Mouse (Mus musculus) neural tube, embryonic 13.5 days (tissue): Measurements from ENCODE around the gene Fam149a. TPM values are rescaled to one million over a fixed set of nuclear protein-coding genes. Genes with fewer than 3 reads are reported as not detected.

Experiments used
- ATAC-seq: fragments of 200-750 bp; cut with Nextera tagmentation; 2 replicates; pipeline ENCODE4 v1.8.0; 2017; ENCODE audit warnings: low read depth, mild to moderate bottlenecking, moderate TSS enrichment, moderate library complexity
- H3K27ac ChIP-seq: fragments of 300-500 bp; sonication (generic); replicated peaks from 2 replicates; pipeline ENCODE4 v1.5.1; 2015; ENCODE audit warnings: moderate library complexity, mild to moderate bottlenecking, inconsistent platforms
- H3K27me3 ChIP-seq: fragments of 300-500 bp; sonication (generic); 2 replicates; pipeline ENCODE4 v1.6.1; 2015; ENCODE audit warnings: mild to moderate bottlenecking, inconsistent platforms
- H3K36me3 ChIP-seq: fragments of 300-500 bp; sonication (generic); 2 replicates; pipeline ENCODE4 v1.6.1; 2015; ENCODE audit warnings: mild to moderate bottlenecking, inconsistent platforms
- H3K4me1 ChIP-seq: fragments of 300-500 bp; sonication (generic); replicated peaks from 2 replicates; pipeline ENCODE4 v1.6.1; 2015; ENCODE audit warnings: inconsistent platforms
- H3K4me2 ChIP-seq: fragments of 300-500 bp; sonication (generic); 2 replicates; pipeline ENCODE4 v1.6.1; 2015; ENCODE audit warnings: inconsistent platforms, mild to moderate bottlenecking, moderate library complexity
- H3K4me3 ChIP-seq: fragments of 300-500 bp; sonication (generic); 2 replicates; pipeline ENCODE4 v1.5.1; 2015; ENCODE audit warnings: mild to moderate bottlenecking, inconsistent platforms
- H3K9ac ChIP-seq: fragments of 300-500 bp; sonication (generic); 2 replicates; pipeline ENCODE4 v1.6.1; 2015; ENCODE audit warnings: moderate library complexity, mild to moderate bottlenecking, inconsistent platforms
- H3K9me3 ChIP-seq: fragments of 300-500 bp; sonication (generic); 2 replicates; pipeline ENCODE4 v1.6.1; 2016; ENCODE audit warnings: inconsistent platforms
- WGBS: fragments of 180-500 bp; shearing (Covaris S2); methylation state at CpG from one replicate; pipeline ENCODE4 v1.1.7; 2015; 5-methylcytosine and 5-hydroxymethylcytosine counted together
- polyA plus RNA-seq: library from polyadenylated mRNA; unstranded; fragments of >200 nt; fragmentation: Nextera tagmentation; extraction: Ambion mirVana; gene quantifications from 2 replicates; pipeline ENCODE4 v1.2.1, GENCODE M21; 2015

The Fam149a gene
- polyA plus RNA-seq, 1 experiment from 2014 or later = 7.1 TPM

DNA sequence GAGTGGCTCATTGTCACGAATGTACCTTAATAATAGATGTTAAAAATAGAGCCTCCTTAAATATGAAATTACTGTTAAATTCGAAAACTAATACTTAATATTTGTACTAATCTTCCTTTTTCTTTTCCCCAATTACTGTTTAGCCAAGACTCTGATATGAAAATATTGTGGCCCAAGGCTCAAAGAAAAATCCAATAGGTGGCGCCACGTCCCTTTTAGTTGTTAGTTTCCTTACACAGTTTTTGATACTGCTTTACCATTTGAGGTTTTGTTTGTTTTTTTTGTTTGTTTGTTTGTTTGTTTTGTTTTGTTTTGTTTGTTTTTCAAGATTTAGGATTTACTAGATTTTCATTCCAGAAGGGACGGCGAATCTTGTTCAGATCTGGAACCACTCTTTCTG is 19.8 kb downstream of the Fam149a start:
- Histone ChIP-seq H3K27me3 (no peaks in the 10 kb centered on the region), H3K4me1 (peaks cover 14% of the 10 kb centered on the region), H3K9ac (no peak overlapping the region), H3K4me3 (no peak overlapping the region), H3K4me2 (no peak overlapping the region), H3K9me3 (no peaks in the 10 kb centered on the region), H3K27ac (no peak overlapping the region), H3K36me3 (no peaks in the 10 kb centered on the region)
- 70% methylated on average over 6 of the region's 6 CpGs for WGBS
- ATAC-seq = no peak

DNA sequence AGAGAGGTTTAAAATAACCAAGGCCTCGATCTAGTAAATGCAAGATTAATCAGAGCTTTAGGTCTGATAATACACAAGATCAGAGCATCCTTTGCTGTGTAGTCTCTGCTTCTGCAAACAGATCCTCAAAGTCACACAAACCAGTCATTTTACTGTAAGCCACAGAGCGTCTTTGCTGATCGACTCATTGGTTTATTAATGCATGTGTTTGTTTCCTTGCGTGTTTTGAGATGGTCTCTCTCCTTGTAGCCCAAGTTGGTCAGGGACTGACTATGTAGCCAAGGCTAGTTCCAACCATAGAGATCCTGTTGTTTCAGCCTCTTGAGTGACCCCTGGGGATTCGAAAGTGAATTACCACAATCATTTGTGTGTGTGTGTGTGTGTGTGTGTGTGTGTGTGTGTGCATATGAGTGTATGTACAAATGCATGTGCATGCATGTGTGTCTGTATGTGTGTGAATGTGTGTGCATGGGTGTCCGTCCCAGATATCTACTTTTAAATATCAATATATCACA is 22.9 kb downstream of the Fam149a start:
- peak overlapping the region; percentile 86 for H3K4me2 ChIP-seq
- 81% methylated on average over 6 of the region's 6 CpGs for whole genome bisulfite sequencing
- no peaks in the 10 kb centered on the region for H3K27me3 ChIP-seq
- no peaks in the 10 kb centered on the region for H3K9me3 ChIP-seq
- H3K4me1 ChIP-seq = peaks cover 14% of the 10 kb centered on the region
- H3K9ac ChIP-seq = no peak overlapping the region
- H3K4me3 ChIP-seq = peak overlapping the region; percentile 62; the same call in 1 of the 2 replicates
- no peaks in the 10 kb centered on the region for H3K36me3 ChIP-seq
- H3K27ac ChIP-seq = peak overlapping the region; percentile 33; the same call in 1 of the 2 replicates
- ATAC-seq = 0 out of 2 replicates have a peak, but pooled peaks have one; percentile 9

DNA sequence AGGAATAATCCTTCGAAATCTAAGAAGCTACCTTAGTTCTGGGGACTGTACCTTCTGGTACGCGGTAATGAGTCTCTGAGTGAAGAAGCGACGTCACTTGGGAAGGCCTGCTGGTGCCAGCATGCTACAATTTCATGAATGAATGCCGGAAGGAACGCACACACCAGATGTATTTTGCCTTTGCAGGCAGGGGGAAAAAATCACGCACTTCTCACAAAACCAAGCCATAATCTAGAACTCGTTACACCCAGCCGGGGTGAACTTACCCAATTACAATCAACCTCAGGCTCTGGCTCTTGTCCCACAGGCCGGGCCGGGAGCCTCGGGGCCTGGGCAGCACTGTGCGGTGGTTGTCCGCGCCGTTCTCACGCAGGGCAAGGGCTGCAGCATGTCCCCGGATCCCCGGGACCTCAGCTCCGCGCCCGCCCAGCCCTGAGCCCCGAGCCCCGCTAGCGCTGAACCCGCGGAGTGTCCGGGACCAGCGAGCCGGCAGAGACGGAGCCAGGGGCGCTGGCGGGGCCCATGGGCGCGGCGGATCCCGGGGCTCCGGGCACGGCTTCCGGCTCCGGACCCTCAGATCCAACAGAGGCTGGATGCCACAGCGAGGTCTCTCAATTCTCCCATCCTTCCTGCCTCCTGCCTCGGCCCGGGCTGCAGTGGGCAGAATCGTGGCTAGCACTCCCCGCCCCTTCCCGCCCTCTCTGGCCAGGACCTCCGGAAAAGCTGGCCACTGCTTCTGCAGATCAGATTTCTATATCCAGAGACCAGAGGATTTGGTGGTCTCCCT is 23.8 kb downstream of the Fam149a start:
- H3K27ac ChIP-seq = peak overlapping the region; percentile 33; the same call in 1 of the 2 replicates
- 3% methylated on average over 49 of the region's 49 CpGs for WGBS

DNA sequence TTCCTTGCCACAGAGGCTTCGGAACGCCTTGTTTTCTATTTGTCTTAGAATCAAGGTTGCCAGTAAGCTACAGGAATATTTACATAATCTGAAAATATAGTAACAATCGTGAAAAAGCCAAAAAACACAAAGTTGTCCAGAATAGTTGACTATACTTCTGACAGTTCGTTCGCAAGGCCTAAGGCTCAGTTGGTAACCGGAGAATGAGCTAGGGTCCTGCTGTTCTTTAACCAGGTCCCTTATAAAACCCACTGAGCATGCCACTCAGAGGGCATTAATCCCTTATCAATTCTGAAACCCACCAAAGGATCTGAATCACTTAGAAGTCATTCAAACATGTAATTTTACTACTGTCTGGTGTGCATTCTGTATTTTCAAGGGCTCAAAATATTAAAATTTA is 26.3 kb downstream of the Fam149a start:
- no peak overlapping the region for H3K27ac ChIP-seq
- no peak overlapping the region for H3K4me3 ChIP-seq
- H3K27me3 ChIP-seq = no peaks in the 10 kb centered on the region
- no peak overlapping the region for H3K9ac ChIP-seq
- H3K9me3 ChIP-seq = no peaks in the 10 kb centered on the region
- no peaks in the 10 kb centered on the region for H3K36me3 ChIP-seq
- ATAC-seq = no peak
- WGBS = 84% methylated on average over 6 of the region's 6 CpGs
- peaks cover 14% of the 10 kb centered on the region for H3K4me1 ChIP-seq
- H3K4me2 ChIP-seq = no peak overlapping the region

More for the DNA sequence above, 23.8 kb downstream of the Fam149a start:
- Histone ChIP-seq H3K4me2 (peak overlapping the region; percentile 86), H3K9me3 (no peaks in the 10 kb centered on the region), H3K9ac (peak overlapping the region; percentile 84), H3K4me1 (peaks cover 14% of the 10 kb centered on the region), H3K27me3 (no peaks in the 10 kb centered on the region), H3K36me3 (no peaks in the 10 kb centered on the region), H3K4me3 (peak overlapping the region; percentile 62)
- ATAC-seq = peak; percentile 89

DNA sequence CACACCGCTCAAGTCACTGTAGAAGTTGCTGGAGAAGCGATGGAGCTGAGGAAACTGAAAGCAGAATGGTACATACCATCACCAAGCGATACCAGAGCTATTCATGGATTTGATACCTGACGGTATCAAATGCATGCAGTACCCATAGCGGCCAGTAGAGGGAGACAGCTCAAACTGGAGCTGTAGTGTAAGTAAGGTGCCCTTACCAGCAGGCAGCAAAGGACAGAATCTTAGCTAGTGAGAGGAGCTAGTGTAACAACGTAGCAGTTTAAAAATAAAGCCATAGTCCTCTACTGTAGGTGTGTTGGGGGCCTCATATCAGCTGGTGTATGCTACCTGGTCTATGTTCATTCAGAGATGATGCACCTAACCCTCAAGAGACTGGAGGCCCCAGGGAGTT is 37.1 kb downstream of the Fam149a start:
- peaks cover 9% of the 10 kb centered on the region for H3K36me3 ChIP-seq
- H3K9me3 ChIP-seq = no peaks in the 10 kb centered on the region
- H3K27ac ChIP-seq = no peak overlapping the region
- WGBS = 15% methylated on average over 6 of the region's 6 CpGs
- no peaks in the 10 kb centered on the region for H3K4me1 ChIP-seq
- no peak overlapping the region for H3K4me3 ChIP-seq
- H3K27me3 ChIP-seq = no peaks in the 10 kb centered on the region
- ATAC-seq = peak; percentile 50; the same call in 1 of the 2 replicates
- no peak overlapping the region for H3K4me2 ChIP-seq
- H3K9ac ChIP-seq = no peak overlapping the region

DNA sequence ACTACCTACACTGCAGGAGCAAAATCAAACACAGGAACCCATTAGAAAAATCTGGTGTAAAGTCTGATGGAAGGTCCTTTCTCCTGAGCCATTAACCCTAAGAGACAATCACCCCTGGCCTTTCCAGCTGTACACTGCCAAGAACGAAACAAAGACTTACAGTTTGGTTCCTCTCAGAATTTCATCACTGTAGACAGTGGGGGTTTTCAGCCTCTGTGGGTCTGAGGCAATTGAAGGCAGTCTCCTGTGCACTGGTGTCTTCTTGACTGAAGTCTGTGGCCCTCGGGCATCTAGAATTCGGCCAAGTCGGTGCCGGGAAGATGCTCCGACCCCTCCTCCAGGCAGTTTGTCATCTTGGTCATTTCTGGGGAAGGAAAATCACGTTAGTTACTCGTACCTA is 37.8 kb downstream of the Fam149a start:
- no peak overlapping the region for H3K4me2 ChIP-seq
- no peaks in the 10 kb centered on the region for H3K27me3 ChIP-seq
- H3K4me1 ChIP-seq = no peaks in the 10 kb centered on the region
- H3K4me3 ChIP-seq = no peak overlapping the region
- no peak overlapping the region for H3K27ac ChIP-seq
- WGBS = 85% methylated on average over 8 of the region's 8 CpGs
- no peaks in the 10 kb centered on the region for H3K9me3 ChIP-seq
- H3K36me3 ChIP-seq = peaks cover 9% of the 10 kb centered on the region
- no peak overlapping the region for H3K9ac ChIP-seq
- no peak for ATAC-seq

DNA sequence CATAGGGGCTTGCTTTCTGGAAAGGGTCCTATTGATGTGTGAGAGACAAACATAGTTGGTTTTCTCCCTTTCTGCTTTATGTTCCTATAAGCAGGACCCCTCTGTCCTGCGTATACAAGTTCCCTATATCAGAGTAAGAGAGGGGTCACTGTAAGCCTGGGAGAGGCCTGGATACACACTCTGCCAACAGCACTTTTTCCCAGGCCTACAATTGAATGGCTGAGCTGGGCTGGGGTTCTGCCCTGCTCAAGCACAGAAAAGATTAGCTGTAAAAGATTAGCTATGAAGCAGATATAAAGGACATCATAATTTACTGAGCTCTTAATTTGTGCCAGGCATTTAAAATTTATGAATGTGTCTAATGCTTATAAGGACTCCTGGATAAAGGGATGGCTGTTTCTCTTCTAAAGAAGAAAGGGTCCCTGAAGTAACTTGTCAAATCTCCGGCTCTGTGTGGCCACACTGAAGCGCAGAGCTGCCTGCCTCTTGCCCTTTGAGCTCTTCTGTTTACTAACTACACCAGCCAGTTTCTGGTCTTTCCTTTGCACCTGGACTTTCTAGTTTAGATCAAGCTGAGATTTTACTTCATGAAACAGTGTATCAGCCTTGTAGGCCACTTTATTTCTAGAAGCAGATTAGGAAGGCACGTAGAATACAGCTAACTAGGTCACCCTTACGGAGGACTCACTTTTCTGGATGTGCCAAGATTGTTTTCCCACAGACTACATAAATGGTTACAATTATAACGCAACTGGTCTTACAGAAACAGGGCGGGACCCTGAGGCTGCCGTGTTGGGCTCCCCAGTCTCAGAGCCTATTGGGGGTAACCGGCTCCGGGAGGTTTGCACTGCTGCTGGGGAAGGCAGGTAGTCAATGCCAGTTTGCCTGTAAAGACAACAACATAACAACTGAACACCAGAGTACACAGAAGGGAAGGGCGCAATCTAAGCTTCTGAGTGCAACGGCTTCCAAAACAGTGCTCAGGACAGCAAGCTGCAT is 40.2 kb downstream of the Fam149a start:
- no peaks in the 10 kb centered on the region for H3K27me3 ChIP-seq
- H3K4me2 ChIP-seq = no peak overlapping the region
- H3K9me3 ChIP-seq = no peaks in the 10 kb centered on the region
- no peak for ATAC-seq
- H3K4me3 ChIP-seq = no peak overlapping the region
- H3K4me1 ChIP-seq = no peaks in the 10 kb centered on the region
- H3K9ac ChIP-seq = no peak overlapping the region
- WGBS = 77% methylated on average over 12 of the region's 12 CpGs
- no peaks in the 10 kb centered on the region for H3K36me3 ChIP-seq
- H3K27ac ChIP-seq = no peak overlapping the region

DNA sequence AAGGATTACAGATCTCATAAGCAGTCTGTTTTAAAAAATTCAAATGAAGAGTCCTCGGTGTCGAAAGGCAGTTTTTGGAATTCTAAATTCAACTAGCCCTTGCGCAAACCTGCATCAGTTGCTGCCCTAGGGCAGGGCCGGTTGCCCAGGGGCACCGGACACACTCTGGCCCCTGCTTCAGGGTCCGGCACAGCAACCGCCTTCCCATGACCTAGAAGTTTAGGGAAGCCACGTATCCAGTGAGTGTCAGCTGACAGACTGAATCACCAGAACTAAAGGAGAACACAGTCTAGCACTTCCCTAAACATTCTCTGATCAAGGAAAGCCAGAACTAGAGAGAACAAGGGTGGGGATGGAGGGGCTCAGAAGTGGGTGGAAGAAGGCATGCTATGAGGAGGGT is 48.6 kb downstream of the Fam149a start:
- no peak overlapping the region for H3K27ac ChIP-seq
- H3K27me3 ChIP-seq = peaks cover 15% of the 10 kb centered on the region
- H3K4me2 ChIP-seq = peak overlapping the region; percentile 97
- WGBS = 5% methylated on average over 8 of the region's 8 CpGs
- H3K9me3 ChIP-seq = no peaks in the 10 kb centered on the region
- ATAC-seq = peak; percentile 40; the same call in 1 of the 2 replicates
- peak overlapping the region; percentile 55 for H3K4me3 ChIP-seq
- H3K4me1 ChIP-seq = peaks cover 12% of the 10 kb centered on the region
- no peaks in the 10 kb centered on the region for H3K36me3 ChIP-seq
- H3K9ac ChIP-seq = peak overlapping the region; percentile 69; the same call in 1 of the 2 replicates

DNA sequence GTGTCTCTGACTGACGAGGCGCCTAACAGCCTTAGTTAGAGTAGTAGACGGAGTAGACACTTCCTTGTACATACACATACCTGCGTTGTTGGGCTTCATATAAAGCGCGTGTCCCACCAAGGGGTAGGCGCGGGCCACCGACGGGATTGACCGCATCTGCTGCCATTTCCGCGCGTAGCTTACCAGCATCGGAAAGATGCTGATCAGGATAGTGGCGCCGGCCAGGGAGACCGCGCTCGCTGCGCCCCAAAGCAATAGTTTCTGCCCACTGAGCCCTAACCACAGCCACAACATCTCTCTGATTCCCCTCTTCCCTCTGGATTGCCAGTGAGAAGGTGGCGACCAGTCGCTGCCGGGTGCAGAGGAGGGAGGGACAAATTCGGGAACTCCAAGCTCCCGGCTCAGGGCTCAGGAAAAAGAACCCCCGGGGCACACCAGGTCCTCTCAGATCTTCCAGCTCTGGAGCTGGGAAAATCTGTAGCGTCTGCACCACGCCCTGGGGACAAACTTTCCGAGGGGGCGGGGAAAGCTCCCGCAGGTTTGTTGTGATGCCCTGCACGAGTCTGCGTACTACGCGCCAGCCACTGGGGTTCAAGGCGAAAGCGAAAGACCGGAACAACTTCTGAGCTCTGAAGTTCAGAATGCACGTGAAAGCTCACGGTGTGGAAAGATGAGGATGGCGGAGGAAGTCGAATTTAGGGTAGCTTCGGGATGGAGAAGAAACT is 49.2 kb downstream of the Fam149a start, which contains the start of gene Cyp4v3:
Gene Cyp4v3 (minus strand): TSS at position 532 of the 725 bp plus-strand sequence.
- Histone ChIP-seq H3K27ac (no peak within 1 kb of the TSS), H3K27me3 (peaks cover 15% of the 10 kb centered on the region), H3K9me3 (no peaks in the 10 kb centered on the region), H3K9ac (peak within 1 kb of the TSS; percentile 69), H3K4me1 (peaks cover 12% of the 10 kb centered on the region), H3K4me3 (peak within 1 kb of the TSS; percentile 55), H3K4me2 (peak within 1 kb of the TSS; percentile 97), H3K36me3 (no peaks in the 10 kb centered on the region)
- peak; percentile 80 for ATAC-seq
- under 1% methylated on average over 44 of the region's 44 CpGs for WGBS

DNA sequence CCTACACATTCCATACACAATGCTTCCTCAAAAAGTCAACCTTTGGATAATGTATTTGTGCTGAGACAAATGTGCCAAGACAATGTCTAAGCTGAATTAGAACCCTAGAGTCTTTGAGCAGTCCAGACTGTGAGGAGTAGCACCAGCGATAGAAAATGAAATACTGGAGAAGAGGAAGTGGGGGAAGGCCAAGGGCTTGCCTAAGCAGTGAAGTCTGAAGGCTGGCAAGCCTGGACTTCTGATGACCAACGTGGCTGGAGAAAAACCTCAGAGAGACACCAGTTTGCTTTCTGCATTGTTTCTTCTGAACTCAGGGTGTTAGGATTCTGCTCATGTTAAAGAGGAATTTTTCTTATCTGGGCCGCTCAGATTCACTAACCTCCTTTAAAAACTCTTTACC is 51.2 kb downstream of the Fam149a start:
- Histone ChIP-seq H3K27ac (no peak overlapping the region), H3K9me3 (no peaks in the 10 kb centered on the region), H3K4me3 (no peak overlapping the region), H3K27me3 (peaks cover 15% of the 10 kb centered on the region), H3K9ac (no peak overlapping the region), H3K4me2 (no peak overlapping the region), H3K36me3 (no peaks in the 10 kb centered on the region), H3K4me1 (peaks cover 12% of the 10 kb centered on the region)
- 73% methylated on average over 3 of the region's 3 CpGs for WGBS
- ATAC-seq = no peak

DNA sequence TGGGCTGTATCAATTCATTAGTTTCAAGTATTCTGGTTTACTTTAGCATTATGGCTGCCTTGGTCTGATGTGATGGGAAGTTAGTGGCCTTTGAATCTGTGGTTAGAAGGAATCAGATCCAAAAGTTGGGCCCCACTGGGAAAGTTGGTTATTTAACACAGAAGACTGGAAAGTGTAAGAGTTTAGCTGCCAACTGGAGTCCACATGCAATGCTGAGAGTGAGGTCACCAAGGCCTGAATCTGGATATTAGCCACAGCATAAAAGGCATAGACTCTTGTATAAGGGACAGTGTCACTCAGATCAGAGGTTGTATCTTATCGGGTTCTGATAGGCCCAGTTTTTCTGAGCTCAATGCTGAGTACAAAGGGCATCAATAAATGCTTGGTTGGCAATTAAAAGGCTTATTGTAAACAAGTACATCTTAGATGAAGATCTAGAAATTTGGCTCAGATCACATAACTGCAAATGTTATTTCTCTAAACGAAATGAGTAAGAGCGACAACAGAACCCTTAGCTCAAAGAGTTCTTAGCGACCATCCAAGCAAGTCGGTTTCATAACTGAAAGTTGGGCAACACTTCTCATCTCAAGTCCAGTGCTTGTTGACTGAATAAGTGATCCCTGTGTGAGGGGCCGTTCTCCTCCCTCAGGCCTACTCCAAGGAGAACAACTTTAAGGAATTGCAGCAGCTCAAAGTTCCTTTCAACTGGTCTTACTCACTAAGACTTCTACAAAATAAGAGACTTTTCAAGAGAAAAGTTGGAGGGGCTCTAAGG is 52.7 kb downstream of the Fam149a start:
- no peak for ATAC-seq
- WGBS = 92% methylated on average over 6 of the region's 6 CpGs
- no peak overlapping the region for H3K27ac ChIP-seq

More for the DNA sequence above, 52.7 kb downstream of the Fam149a start:
- H3K9ac ChIP-seq = no peak overlapping the region
- H3K4me1 ChIP-seq = peaks cover 12% of the 10 kb centered on the region
- H3K27me3 ChIP-seq = peaks cover 15% of the 10 kb centered on the region
- H3K4me3 ChIP-seq = no peak overlapping the region
- no peak overlapping the region for H3K4me2 ChIP-seq
- no peaks in the 10 kb centered on the region for H3K36me3 ChIP-seq
- H3K9me3 ChIP-seq = no peaks in the 10 kb centered on the region
